Mouse (Mus musculus): ENCODE measurements at regions not wholly inside any gene's neighbourhood (a gene's known extent, or its start where the extent isn't known, plus 50 kb on each side); places are given as distances from the start of the nearest gene placed in this dataset.
A peak's percentile ranks its signal among the peaks of the same experiment; 100 is the strongest.
"Not testable (repeated sequence)": the region's sequence is repeated elsewhere in the genome, so short reads cannot be mapped to it uniquely, and the experiment has no call there.

- peak; percentile 9 to 41 for DNase-seq
Observed at GRCm38 (mm10) chr3:50643068-50643467, 199.7 kb upstream of the Slc7a11 start.

DNA sequence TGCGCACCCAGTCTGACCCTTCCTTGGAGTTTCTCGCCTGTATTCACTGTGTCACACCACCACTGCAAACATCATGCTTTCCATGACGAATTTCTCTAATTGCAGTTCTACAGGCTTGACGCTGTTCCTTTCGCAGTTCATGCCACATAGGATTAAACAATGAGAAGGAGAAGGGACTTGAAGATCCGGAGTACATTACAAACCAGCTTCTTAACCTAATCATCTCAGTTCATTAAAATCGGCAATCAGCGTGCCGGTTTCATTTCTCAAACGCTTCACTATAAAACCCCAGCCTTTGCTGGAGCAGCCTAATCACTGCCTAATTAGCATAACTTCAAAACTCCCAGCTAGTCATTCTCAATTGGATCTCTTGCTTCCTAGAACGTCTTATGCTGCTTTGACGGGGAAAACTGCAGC is 196.5 kb upstream of the Slc7a11 start:
- no peak for DNase-seq

GRCm38 (mm10) chr3:50634457-50635075 is 191.2 kb upstream of the Slc7a11 start:
- DNase-seq, result no peak

DNA sequence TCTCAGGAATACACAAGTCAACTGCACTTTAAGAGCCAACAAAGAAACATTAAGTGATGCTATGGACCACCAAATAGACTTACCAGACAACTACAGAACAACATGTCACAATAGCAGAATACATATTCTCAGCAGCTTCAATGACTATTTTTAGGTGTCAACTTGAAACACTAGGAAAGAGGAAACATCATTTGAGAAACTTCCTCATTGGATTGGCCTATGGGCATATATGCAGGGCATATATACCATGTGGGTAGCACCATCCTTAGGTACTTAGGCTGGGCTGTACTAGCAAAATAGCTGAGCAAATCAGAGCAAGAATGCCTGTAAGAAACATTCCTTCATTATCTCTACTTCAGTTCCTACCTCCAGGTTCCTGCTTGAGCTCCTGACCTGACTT is 187.9 kb upstream of the Slc7a11 start:
- no peak for DNase-seq

DNA sequence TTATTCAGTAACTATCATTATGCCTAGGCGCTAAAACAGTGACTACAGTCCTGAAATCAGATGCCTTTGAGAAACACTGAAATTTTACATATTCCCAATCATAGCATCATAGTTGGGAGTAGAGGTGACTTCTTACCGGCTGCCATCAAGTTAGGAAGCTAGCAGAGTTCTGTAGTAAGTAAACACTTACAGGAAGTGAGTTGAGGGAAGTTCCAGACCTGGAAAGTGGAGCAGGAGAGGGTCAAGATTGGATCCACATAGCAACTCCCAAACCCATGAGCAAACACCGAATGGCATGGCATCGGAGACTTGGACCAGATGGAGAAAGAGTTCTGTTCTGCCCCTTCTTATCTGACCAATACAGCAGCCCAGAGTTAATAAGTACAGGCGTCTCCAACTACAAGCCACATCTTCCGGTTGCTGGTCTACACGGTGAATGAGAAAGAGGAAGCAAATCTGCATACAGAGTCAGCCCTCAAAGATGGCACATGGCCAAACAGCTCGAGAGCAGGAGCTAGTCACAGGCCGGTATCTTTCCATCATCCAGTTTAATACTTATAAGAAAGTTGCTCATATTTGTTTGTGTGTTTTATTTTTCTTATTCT is 184.8 kb upstream of the Slc7a11 start:
- no peak for DNase-seq

GRCm38 (mm10) chr3:50621176-50621575 is 177.8 kb upstream of the Slc7a11 start:
- DNase-seq, result not testable (repeated sequence)

- no peak for DNase-seq
Observed at GRCm38 (mm10) chr3:50619061-50619460, 175.6 kb upstream of the Slc7a11 start.

- no peak for DNase-seq
Observed at GRCm38 (mm10) chr3:50615384-50616285, 172.2 kb upstream of the Slc7a11 start.

DNA sequence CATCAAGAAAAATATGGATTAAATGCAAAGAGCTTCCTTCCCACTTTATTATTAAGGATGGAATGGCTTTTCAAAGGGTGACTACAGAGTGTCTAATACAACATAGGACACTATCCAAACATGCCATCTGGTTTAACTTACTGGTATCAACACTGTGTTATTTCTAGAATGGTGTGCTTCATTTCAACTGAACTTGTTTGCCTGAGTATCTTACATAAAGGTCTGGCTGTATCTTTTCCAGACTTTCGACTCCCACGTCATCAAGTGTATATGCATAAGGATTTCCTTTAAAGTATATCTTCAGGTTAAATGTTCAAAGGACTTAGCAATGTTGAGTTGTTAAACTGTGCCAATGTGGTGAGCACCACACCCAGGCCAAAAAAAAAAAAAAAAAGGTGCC is 169.6 kb upstream of the Slc7a11 start:
- no peak for DNase-seq

GRCm38 (mm10) chr3:50609341-50610012 is 166.1 kb upstream of the Slc7a11 start:
- DNase-seq, result no peak

GRCm38 (mm10) chr3:50607736-50608135 is 164.3 kb upstream of the Slc7a11 start:
- DNase-seq, result no peak

GRCm38 (mm10) chr3:50606986-50607385 is 163.6 kb upstream of the Slc7a11 start:
- peak; percentile 22 to 38 for DNase-seq

DNA sequence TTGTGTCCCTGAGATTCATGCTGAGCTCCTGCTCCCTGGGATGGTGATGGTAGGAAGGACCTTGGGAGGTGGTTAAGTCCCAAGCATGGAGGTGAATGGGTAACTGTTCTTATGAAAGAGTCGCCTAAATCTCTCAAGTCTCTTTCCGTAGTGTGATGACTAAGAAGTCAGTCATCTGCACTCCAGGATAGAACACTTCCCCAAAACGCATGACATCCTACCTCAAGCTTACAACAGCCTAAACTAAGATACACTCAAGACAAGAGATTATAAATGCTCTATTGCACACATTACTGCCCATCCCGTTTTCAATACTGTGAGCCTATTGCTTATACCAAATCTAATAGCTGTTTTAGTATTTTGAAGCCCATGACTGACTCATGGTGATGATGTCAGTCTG is 162.3 kb upstream of the Slc7a11 start:
- no peak for DNase-seq

DNA sequence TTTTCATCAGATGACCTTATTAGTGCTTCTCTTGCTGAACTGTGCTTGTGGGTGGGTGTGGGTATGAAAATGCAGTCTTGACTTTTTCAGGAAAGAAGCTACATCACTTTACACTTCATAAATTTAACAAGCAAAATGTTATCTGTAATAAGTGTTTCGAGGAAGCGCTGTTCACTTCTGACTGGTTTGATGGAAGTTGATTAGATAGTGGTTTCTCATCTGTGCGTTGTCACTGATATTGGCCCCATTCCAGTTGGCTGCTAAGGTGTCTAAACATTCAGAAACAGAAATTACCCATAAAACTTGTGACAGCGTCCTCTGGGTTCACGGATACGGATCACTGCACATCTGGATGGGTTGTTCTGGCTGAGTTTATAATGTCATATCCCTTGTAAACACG is 159.8 kb upstream of the Slc7a11 start:
- no peak for DNase-seq

GRCm38 (mm10) chr3:50595732-50596131 is 152.3 kb upstream of the Slc7a11 start:
- no peak for DNase-seq

DNA sequence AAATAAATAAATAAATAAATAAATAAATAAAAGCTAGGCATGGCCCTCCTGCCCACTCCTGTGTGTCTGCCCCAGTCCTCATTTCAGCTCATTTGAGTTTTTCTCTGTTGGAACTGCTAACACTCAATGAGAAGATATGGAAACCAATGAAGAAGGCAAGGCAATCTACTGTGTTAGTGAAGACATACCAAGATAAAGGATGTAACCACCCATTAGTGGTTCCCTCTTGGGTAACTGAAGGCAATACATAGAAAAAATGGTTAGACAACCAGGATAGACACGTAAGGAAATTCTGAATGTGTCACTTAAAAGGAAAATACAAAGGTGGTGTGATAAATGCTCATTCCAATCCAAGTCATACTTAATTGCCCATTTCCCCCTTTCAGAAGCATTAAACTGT is 140.9 kb upstream of the Slc7a11 start:
- no peak for DNase-seq

GRCm38 (mm10) chr3:50583475-50583874 is 140.1 kb upstream of the Slc7a11 start:
- no peak for DNase-seq

DNA sequence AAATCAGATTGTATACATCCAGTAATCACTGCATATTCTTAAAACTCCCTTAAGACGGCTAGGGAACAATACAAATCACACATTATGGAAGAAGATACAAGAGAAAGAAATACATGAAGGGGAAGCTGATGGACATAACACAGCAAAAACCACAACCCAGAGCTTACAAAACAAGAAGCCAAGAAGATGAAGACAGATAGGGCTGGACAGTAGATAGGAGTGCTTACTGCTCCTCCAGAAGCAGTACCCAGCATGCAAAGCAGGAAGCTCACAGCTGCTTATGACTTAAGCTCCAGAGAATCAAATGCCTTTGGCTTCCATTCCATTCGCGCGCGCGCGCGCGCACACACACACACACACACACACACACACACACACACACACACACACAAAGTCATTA is 131.0 kb upstream of the Slc7a11 start:
- DNase-seq, result no peak

- DNase-seq, result peak in 1 of 2 experiments; percentile 5
Observed at GRCm38 (mm10) chr3:50570027-50570426, 126.6 kb upstream of the Slc7a11 start.

DNA sequence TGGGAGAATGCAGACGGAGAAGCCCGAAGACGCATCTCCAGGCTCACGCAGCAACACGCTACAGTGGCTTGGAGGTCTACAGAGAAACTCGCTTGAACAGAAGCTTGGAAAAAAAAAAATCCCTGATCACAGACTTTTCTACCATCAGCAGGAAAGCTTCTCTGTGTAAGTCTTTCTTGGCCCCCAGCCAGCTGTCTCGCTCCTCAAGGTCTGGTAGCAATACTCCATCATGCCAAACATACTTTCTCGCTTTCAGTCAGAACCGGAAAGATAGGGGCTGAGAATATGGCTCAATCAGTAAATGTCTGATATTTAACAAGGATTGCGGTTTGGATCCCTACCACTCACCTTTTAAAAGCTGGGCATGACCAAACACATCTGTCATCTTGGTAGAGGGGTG is 126.2 kb upstream of the Slc7a11 start:
- DNase-seq, result peak; percentile 77

- DNase-seq, result no peak
Observed at GRCm38 (mm10) chr3:50554150-50554549, 110.7 kb upstream of the Slc7a11 start.

GRCm38 (mm10) chr3:50548568-50548967 is 105.2 kb upstream of the Slc7a11 start:
- no peak for DNase-seq

GRCm38 (mm10) chr3:50530654-50531053 is 87.2 kb upstream of the Slc7a11 start:
- DNase-seq, result no peak

Data from adrenal gland, postnatal 36 days (tissue).